Mouse (Mus musculus): Measurements from ENCODE around the gene E130114P18Rik. TPM values are rescaled to one million over a fixed set of nuclear protein-coding genes. Genes with fewer than 3 reads are reported as not detected.

E130114P18Rik gene
- polyA plus RNA-seq, 1 experiment, result not detected

GRCm38 (mm10) chr4:97621731-97622130 lies 156.1 kb downstream of the E130114P18Rik start:
- Histone ChIP-seq H3ac (ENCODE audit: control insufficient read depth, insufficient read length, low read depth) (no peak overlapping the region), H3K79me2 (ENCODE audit: control insufficient read depth, insufficient read depth) (no peaks in the 10 kb centered on the region), H3K27me3 (ENCODE audit: control insufficient read depth, insufficient read depth, insufficient read length) (no peaks in the 10 kb centered on the region), H3K36me3 (ENCODE audit: control insufficient read depth, insufficient read depth) (no peaks in the 10 kb centered on the region), H3K4me3 (ENCODE audit: insufficient read depth, poor library complexity, severe bottlenecking) (no peak overlapping the region), H3K79me3 (ENCODE audit: low read depth) (no peaks in the 10 kb centered on the region)
- TF ChIP-seq MYOD1 (IDR thresholded peaks at IDR 0.05; ENCODE audit: control insufficient read depth, insufficient read length, low read depth) (no peak), USF1 (IDR thresholded peaks at IDR 0.05; ENCODE audit: low read depth) (no peak)

- Histone ChIP-seq H3ac (ENCODE audit: control insufficient read depth, insufficient read length, low read depth) (no peak overlapping the region), H3K79me3 (ENCODE audit: low read depth) (no peaks in the 10 kb centered on the region), H3K36me3 (ENCODE audit: control insufficient read depth, insufficient read depth) (no peaks in the 10 kb centered on the region), H3K4me3 (ENCODE audit: insufficient read depth, poor library complexity, severe bottlenecking) (no peak overlapping the region), H3K79me2 (ENCODE audit: control insufficient read depth, insufficient read depth) (no peaks in the 10 kb centered on the region), H3K27me3 (ENCODE audit: control insufficient read depth, insufficient read depth, insufficient read length) (no peaks in the 10 kb centered on the region)
- TF ChIP-seq MYOD1 (IDR thresholded peaks at IDR 0.05; ENCODE audit: control insufficient read depth, insufficient read length, low read depth) (no peak), MYOG (IDR thresholded peaks at IDR 0.05; ENCODE audit: control insufficient read depth, extremely low read depth, insufficient read length) (no peak), USF1 (IDR thresholded peaks at IDR 0.05; ENCODE audit: low read depth) (no peak), MAX (IDR thresholded peaks at IDR 0.05) (no peak), CEBPB (IDR thresholded peaks at IDR 0.05; ENCODE audit: low read depth) (no peak), FOSL1 (IDR thresholded peaks at IDR 0.05; ENCODE audit: insufficient read depth, low read length, poor library complexity, severe bottlenecking) (no peak), CTCF (IDR thresholded peaks at IDR 0.05; ENCODE audit: control insufficient read depth, insufficient read depth, insufficient read length) (no peak)
Measured at GRCm38 (mm10) chr4:97620409-97620808, 157.5 kb downstream of the E130114P18Rik start.

GRCm38 (mm10) chr4:97618668-97619373 lies 159.1 kb downstream of the E130114P18Rik start:
- no peak for TF ChIP-seq USF1 (IDR thresholded peaks at IDR 0.05; ENCODE audit: low read depth)
- TF ChIP-seq MYOG (IDR thresholded peaks at IDR 0.05; ENCODE audit: control insufficient read depth, extremely low read depth, insufficient read length), result no peak
- no peak for TF ChIP-seq MAX (IDR thresholded peaks at IDR 0.05)
- no peak for TF ChIP-seq MYOD1 (IDR thresholded peaks at IDR 0.05; ENCODE audit: control insufficient read depth, insufficient read length, low read depth)
- no peak for TF ChIP-seq CEBPB (IDR thresholded peaks at IDR 0.05; ENCODE audit: low read depth)
- TF ChIP-seq CTCF (IDR thresholded peaks at IDR 0.05; ENCODE audit: control insufficient read depth, insufficient read depth, insufficient read length), result no peak
- no peak for TF ChIP-seq FOSL1 (IDR thresholded peaks at IDR 0.05; ENCODE audit: insufficient read depth, low read length, poor library complexity, severe bottlenecking)
- Histone ChIP-seq H3K79me3 (ENCODE audit: low read depth) (no peaks in the 10 kb centered on the region), H3K4me3 (ENCODE audit: insufficient read depth, poor library complexity, severe bottlenecking) (no peak overlapping the region), H3K79me2 (ENCODE audit: control insufficient read depth, insufficient read depth) (no peaks in the 10 kb centered on the region), H3ac (ENCODE audit: control insufficient read depth, insufficient read length, low read depth) (no peak overlapping the region), H3K27me3 (ENCODE audit: control insufficient read depth, insufficient read depth, insufficient read length) (no peaks in the 10 kb centered on the region), H3K36me3 (ENCODE audit: control insufficient read depth, insufficient read depth) (no peaks in the 10 kb centered on the region)

GRCm38 (mm10) chr4:97615031-97615430 lies 162.8 kb downstream of the E130114P18Rik start:
- no peak overlapping the region for H3ac ChIP-seq (ENCODE audit: control insufficient read depth, insufficient read length, low read depth)
- no peak overlapping the region for H3K4me3 ChIP-seq (ENCODE audit: insufficient read depth, poor library complexity, severe bottlenecking)
- no peak for TF ChIP-seq FOSL1 (IDR thresholded peaks at IDR 0.05; ENCODE audit: insufficient read depth, low read length, poor library complexity, severe bottlenecking)
- TF ChIP-seq CEBPB (IDR thresholded peaks at IDR 0.05; ENCODE audit: low read depth), result no peak
- TF ChIP-seq MYOG (IDR thresholded peaks at IDR 0.05; ENCODE audit: control insufficient read depth, extremely low read depth, insufficient read length), result no peak
- no peak for TF ChIP-seq MAX (IDR thresholded peaks at IDR 0.05)
- no peak for TF ChIP-seq CTCF (IDR thresholded peaks at IDR 0.05; ENCODE audit: control insufficient read depth, insufficient read depth, insufficient read length)
- no peaks in the 10 kb centered on the region for H3K36me3 ChIP-seq (ENCODE audit: control insufficient read depth, insufficient read depth)
- H3K79me3 ChIP-seq (ENCODE audit: low read depth), result no peaks in the 10 kb centered on the region
- H3K27me3 ChIP-seq (ENCODE audit: control insufficient read depth, insufficient read depth, insufficient read length), result no peaks in the 10 kb centered on the region
- H3K79me2 ChIP-seq (ENCODE audit: control insufficient read depth, insufficient read depth), result no peaks in the 10 kb centered on the region

- Histone ChIP-seq H3K27me3 (ENCODE audit: control insufficient read depth, insufficient read depth, insufficient read length) (no peaks in the 10 kb centered on the region), H3ac (ENCODE audit: control insufficient read depth, insufficient read length, low read depth) (no peak overlapping the region), H3K4me3 (ENCODE audit: insufficient read depth, poor library complexity, severe bottlenecking) (no peak overlapping the region), H3K79me2 (ENCODE audit: control insufficient read depth, insufficient read depth) (no peaks in the 10 kb centered on the region), H3K79me3 (ENCODE audit: low read depth) (no peaks in the 10 kb centered on the region), H3K36me3 (ENCODE audit: control insufficient read depth, insufficient read depth) (no peaks in the 10 kb centered on the region)
- TF ChIP-seq CTCF (IDR thresholded peaks at IDR 0.05; ENCODE audit: control insufficient read depth, insufficient read depth, insufficient read length) (no peak), MAX (IDR thresholded peaks at IDR 0.05) (no peak), USF1 (IDR thresholded peaks at IDR 0.05; ENCODE audit: low read depth) (no peak), FOSL1 (IDR thresholded peaks at IDR 0.05; ENCODE audit: insufficient read depth, low read length, poor library complexity, severe bottlenecking) (no peak), MYOG (IDR thresholded peaks at IDR 0.05; ENCODE audit: control insufficient read depth, extremely low read depth, insufficient read length) (no peak), CEBPB (IDR thresholded peaks at IDR 0.05; ENCODE audit: low read depth) (no peak), MYOD1 (IDR thresholded peaks at IDR 0.05; ENCODE audit: control insufficient read depth, insufficient read length, low read depth) (no peak)
Measured at GRCm38 (mm10) chr4:97611251-97611847, 166.5 kb downstream of the E130114P18Rik start.

All from C2C12 (cell line).